Mouse (Mus musculus) intestine, postnatal 0 days (tissue): ENCODE measurements around the gene Pknox2. TPM values are rescaled to one million over a fixed set of nuclear protein-coding genes. Genes with fewer than 3 reads are reported as not detected.

Experiments
- ATAC-seq: fragments of 200-750 bp; cut with Nextera tagmentation; 2 replicates; pipeline ENCODE4 v1.8.0; 2017; ENCODE audit warnings: mild to moderate bottlenecking, moderate TSS enrichment, moderate library complexity
- H3K27ac ChIP-seq: fragments of 300-500 bp; sonication (generic); 2 replicates; pipeline ENCODE4 v1.5.1; 2014; ENCODE audit warnings: mild to moderate bottlenecking, low read depth, low read length, moderate library complexity
- H3K27me3 ChIP-seq: fragments of 300-500 bp; sonication (generic); replicated peaks from 2 replicates; pipeline ENCODE4 v1.6.1; 2014; ENCODE audit warnings: low read length, mixed read lengths; ENCODE audit not compliant: control insufficient read depth, insufficient read depth
- H3K36me3 ChIP-seq: fragments of 300-500 bp; sonication (generic); 2 replicates; pipeline ENCODE4 v1.6.1; 2014; ENCODE audit warnings: mild to moderate bottlenecking, moderate library complexity; ENCODE audit not compliant: control insufficient read depth, insufficient read depth
- H3K4me1 ChIP-seq: fragments of 300-500 bp; sonication (generic); replicated peaks from 2 replicates; pipeline ENCODE4 v1.6.1; 2014; ENCODE audit warnings: antibody characterized with exemption, low read length, mixed read lengths; ENCODE audit not compliant: control insufficient read depth, insufficient read depth
- H3K4me2 ChIP-seq: fragments of 300-500 bp; sonication (generic); replicated peaks from 2 replicates; pipeline ENCODE4 v1.6.1; 2014; ENCODE audit warnings: low read depth, mild to moderate bottlenecking, moderate library complexity
- H3K4me3 ChIP-seq: fragments of 300-500 bp; sonication (generic); 2 replicates; pipeline ENCODE4 v1.5.1; 2014; ENCODE audit warnings: low read depth, low read length
- H3K9ac ChIP-seq: fragments of 300-500 bp; sonication (generic); 2 replicates; pipeline ENCODE4 v1.6.1; 2014; ENCODE audit warnings: mild to moderate bottlenecking, low read depth, low read length
- H3K9me3 ChIP-seq: fragments of 300-500 bp; sonication (generic); 2 replicates; pipeline ENCODE4 v1.6.1; 2016; ENCODE audit warnings: mixed run types; ENCODE audit not compliant: control insufficient read depth
- CTCF ChIP-seq: sonication (generic); IDR thresholded peaks from 2 replicates; pipeline ENCODE4 v1.5.1; 2016; ENCODE audit warnings: low read depth, mild to moderate bottlenecking, control low read depth, antibody characterized with exemption, moderate library complexity
- WGBS: fragments of 180-500 bp; shearing (Covaris S2); extraction: QIAGEN DNeasy Blood & Tissue Kit; methylation state at CpG from one replicate; pipeline ENCODE4 v1.1.7; 2014; 5-methylcytosine and 5-hydroxymethylcytosine counted together
- polyA plus RNA-seq: library from polyadenylated mRNA; unstranded; fragments of >200 nt; fragmentation: Nextera tagmentation; extraction: Ambion mirVana; gene quantifications from 2 replicates; pipeline ENCODE4 v1.2.1, GENCODE M21; 2015

The Pknox2 gene
- polyA plus RNA-seq, 1 experiment from 2014 or later = 2.4 TPM

DNA sequence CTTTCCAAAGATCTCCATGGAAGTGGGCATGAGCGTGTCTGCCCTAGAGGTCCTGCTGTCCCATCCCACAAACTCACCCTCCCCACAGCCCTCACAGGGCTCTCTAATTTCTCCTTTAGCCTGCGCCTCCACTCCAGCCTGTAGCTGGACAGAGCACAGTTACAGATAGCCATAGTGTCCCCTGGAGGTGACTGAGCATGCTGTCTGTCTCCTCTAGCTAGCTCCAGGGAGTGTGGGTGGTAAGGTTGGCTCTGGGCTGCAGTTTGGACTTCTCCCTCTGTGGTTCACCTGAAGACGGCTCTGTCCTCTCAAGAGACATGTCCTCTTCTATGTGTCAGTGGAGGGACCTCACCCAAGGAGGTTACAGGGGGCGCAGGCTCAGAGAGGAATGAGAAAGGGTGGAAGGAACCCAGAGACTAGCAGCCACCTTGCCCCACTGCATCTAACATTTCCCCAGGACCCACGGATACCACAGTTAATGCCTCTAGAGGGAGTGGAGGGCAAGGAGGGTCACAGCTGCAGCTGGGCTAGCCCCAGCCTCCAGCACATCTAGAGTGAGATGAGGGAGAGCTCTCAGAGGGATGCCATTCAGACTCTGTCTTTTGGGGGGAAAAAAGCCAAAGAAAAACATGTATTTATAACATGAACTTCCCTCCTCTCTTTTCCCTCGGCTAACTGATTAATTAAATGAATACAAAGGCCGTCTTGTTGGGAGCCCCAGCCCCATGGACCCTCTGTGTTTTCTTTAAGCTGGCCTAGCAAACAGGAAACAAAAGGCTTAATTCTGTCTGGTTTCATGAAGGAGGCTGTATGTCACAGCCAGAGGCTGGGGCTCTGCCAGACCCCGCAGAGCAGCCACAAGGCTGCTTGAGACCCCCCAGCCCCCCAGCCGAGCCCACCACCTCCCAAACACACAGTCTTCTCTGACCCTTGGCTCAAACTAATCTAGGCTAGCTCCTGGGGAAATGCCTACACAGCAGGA, 32.6 kb downstream of the Pknox2 start:
- no peaks in the 10 kb centered on the region for H3K4me1 ChIP-seq
- no peak for ATAC-seq
- WGBS = 57% methylated on average over 9 of the region's 9 CpGs
- no peak overlapping the region for H3K4me3 ChIP-seq
- no peak overlapping the region for H3K4me2 ChIP-seq
- no peak overlapping the region for H3K27ac ChIP-seq
- peak; percentile 32 for TF ChIP-seq CTCF
- H3K9me3 ChIP-seq = no peaks in the 10 kb centered on the region
- H3K9ac ChIP-seq = no peak overlapping the region
- no peaks in the 10 kb centered on the region for H3K27me3 ChIP-seq
- no peaks in the 10 kb centered on the region for H3K36me3 ChIP-seq

DNA sequence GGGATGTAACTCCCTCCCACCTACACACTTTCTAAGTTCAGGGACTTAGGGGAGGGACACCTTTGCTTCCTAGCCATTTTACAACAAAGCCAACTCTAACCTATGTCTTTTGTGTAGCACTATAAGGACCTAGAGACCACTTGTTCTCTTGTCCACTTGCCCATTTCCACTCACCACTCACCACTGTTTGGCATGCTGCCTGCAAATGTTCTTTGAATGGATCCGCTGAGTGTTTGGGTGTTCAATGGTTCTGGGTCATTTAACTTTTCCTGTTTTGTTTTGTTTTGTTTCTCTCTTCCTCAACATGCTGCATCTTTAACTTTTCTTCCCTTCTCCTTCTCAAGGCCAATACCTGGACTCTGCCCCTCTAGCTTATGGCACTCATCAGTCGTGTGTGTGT, 39.7 kb downstream of the Pknox2 start:
- H3K4me2 ChIP-seq = no peak overlapping the region
- H3K27ac ChIP-seq = no peak overlapping the region
- H3K36me3 ChIP-seq = no peaks in the 10 kb centered on the region
- H3K4me3 ChIP-seq = no peak overlapping the region
- H3K9me3 ChIP-seq = no peaks in the 10 kb centered on the region
- H3K27me3 ChIP-seq = no peaks in the 10 kb centered on the region
- ATAC-seq = no peak
- 59% methylated on average over 2 of the region's 2 CpGs for WGBS
- TF ChIP-seq CTCF = no peak
- H3K9ac ChIP-seq = no peak overlapping the region
- H3K4me1 ChIP-seq = no peaks in the 10 kb centered on the region

DNA sequence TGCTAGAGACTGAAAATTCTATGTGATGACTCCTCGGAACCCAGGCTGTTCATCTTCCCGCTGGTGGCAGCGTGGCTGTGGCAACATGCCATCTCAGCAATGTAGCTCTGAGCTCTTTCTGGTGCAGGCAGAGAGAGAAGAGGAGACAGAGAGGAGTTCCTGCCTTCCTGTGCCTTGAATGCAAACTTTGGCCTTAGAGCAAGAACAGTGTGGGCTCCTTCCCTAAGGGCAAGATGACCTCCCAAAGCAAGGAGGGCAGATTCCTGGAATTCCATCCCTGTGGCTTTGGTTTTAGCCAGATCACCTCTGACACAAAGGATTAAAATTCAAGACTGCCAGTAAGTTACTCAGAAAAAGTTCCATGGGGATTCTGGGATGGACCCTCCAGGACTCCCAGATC, 40.4 kb downstream of the Pknox2 start:
- Histone ChIP-seq H3K4me2 (no peak overlapping the region), H3K27ac (no peak overlapping the region), H3K4me1 (no peaks in the 10 kb centered on the region), H3K36me3 (no peaks in the 10 kb centered on the region), H3K9me3 (no peaks in the 10 kb centered on the region), H3K4me3 (no peak overlapping the region), H3K9ac (no peak overlapping the region), H3K27me3 (no peaks in the 10 kb centered on the region)
- TF ChIP-seq CTCF = no peak
- 56% methylated on average over 3 of the region's 3 CpGs for WGBS
- ATAC-seq = no peak

DNA sequence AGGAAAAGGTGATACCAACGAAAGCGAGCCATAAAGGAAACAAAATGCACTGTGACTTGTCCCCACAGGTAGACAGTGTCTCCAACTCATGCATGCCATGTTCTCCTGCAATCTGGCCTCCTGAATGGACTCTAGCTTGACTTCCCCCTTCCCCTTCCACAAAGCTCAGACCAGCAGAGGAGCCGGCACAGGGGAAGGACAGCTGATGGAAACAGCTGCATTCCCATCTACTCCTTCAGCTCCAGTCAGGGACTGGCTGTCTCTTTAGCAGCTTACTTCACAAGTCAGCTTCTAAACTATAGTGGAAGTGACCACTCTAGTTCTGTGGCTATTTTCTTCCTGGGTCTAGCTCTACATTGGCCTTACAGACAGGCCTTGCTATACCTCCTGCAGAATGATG, 43.0 kb downstream of the Pknox2 start:
- WGBS = 67% methylated on average over 3 of the region's 3 CpGs
- Histone ChIP-seq H3K9me3 (no peaks in the 10 kb centered on the region), H3K4me3 (no peak overlapping the region), H3K4me2 (no peak overlapping the region), H3K27me3 (no peaks in the 10 kb centered on the region), H3K27ac (no peak overlapping the region), H3K36me3 (no peaks in the 10 kb centered on the region), H3K9ac (no peak overlapping the region), H3K4me1 (no peaks in the 10 kb centered on the region)
- no peak for TF ChIP-seq CTCF
- no peak for ATAC-seq

DNA sequence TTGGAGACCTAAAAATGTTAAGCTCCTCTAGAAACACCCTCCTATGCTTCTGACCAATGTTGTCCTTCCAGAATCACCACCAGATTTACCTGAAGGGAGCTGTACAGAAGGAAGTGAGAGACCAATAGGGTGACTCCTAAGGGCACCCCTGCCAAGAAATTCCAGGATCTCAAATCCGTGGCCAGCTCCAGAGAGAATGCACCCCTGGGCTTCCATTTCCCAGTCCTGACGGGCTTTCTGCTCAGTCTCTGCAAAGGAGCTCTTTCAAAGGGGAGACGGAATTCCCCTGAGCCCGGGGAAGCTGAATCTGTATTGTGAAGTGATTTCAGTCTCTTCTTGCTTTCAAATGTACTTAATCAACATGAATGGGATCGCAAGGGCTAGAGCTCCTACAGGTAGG, 43.4 kb downstream of the Pknox2 start:
- H3K27ac ChIP-seq = no peak overlapping the region
- no peaks in the 10 kb centered on the region for H3K9me3 ChIP-seq
- H3K9ac ChIP-seq = no peak overlapping the region
- no peak for ATAC-seq
- no peaks in the 10 kb centered on the region for H3K4me1 ChIP-seq
- no peak overlapping the region for H3K4me2 ChIP-seq
- no peak for TF ChIP-seq CTCF
- H3K27me3 ChIP-seq = no peaks in the 10 kb centered on the region
- no peak overlapping the region for H3K4me3 ChIP-seq
- 57% methylated on average over 5 of the region's 5 CpGs for WGBS
- H3K36me3 ChIP-seq = no peaks in the 10 kb centered on the region

DNA sequence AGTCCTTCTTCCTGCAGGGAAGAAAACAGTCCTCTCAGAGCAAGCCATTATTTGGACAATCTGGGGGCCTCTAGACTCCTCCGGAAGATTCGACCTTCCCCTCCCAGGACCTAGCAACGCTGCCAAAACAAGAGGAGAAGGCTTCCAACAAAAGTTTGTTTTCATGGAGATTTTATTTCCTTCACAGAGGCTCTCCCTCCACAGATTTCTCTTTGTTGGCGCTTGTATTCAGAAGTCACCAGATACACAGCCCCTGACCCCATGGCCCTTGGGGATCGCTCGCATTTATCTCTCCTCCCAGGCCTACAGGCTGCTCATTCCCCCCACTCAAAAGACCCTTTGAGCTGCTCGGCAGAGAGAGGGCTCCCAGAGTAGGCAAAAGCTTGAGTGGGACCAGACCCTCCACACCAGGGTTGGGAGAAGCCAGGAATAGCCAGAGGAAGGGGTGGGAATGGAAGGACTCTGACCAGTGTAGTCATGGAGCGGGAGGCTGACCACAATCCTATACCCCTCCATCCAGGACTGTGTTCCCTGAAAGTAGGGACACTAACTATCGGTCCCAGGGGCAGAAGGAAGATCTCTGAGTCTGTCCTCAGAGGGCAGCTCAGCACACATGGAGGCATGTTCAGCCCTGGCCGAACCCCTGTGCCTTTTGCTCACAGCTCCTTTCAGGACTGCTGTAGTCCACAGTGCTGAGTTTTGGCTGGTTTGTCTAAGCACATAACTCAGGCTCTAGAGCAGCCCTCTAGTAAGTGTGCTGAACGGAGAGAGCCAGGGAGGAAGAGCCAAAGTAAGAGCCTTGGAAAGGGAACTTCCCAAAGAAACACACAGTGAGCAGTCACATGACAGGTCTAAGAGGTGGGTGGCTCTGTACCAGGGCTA, 45.9 kb downstream of the Pknox2 start:
- Histone ChIP-seq H3K9me3 (no peaks in the 10 kb centered on the region), H3K36me3 (no peaks in the 10 kb centered on the region), H3K4me1 (no peaks in the 10 kb centered on the region), H3K27me3 (no peaks in the 10 kb centered on the region), H3K4me2 (no peak overlapping the region), H3K9ac (no peak overlapping the region), H3K4me3 (no peak overlapping the region), H3K27ac (no peak overlapping the region)
- WGBS = 56% methylated on average over 11 of the region's 11 CpGs
- TF ChIP-seq CTCF = no peak
- ATAC-seq = no peak
